Mouse (Mus musculus) MEL (cell line): ENCODE measurements around the gene Mrpl22. TPM values are rescaled to one million over a fixed set of nuclear protein-coding genes. Genes with fewer than 3 reads are reported as not detected.

Source experiments
- DNase-seq: peaks from one replicate; pipeline ENCODE4 v3.0.0; 2011; ENCODE audit warnings: low read depth, low spot score
- H3K27ac ChIP-seq: 2 replicates; pipeline ENCODE4 v1.5.1; 2012; ENCODE audit warnings: low read depth, mild to moderate bottlenecking, control low read depth, low read length, moderate library complexity; ENCODE audit not compliant: control insufficient read depth
- H3K27me3 ChIP-seq, 2 experiments: fragments of 150-350 bp in 1 of 2; sonication (generic) in 1 of 2; 2 replicates each; pipeline ENCODE4 v1.6.1; 2012; ENCODE audit warnings: low read length in 2 of 2, mild to moderate bottlenecking in 2 of 2, improper control_type of control experiment in 1 of 2, moderate library complexity in 1 of 2; ENCODE audit not compliant: insufficient read depth in 2 of 2, control insufficient read depth in 1 of 2
- H3K36me3 ChIP-seq, 2 experiments: 2 replicates each; pipeline ENCODE4 v1.6.1; 2012 to 2014; ENCODE audit warnings: low read length in 2 of 2, improper control_type of control experiment in 1 of 2, inconsistent platforms in 1 of 2, mild to moderate bottlenecking in 1 of 2; ENCODE audit not compliant: insufficient read depth in 2 of 2, control insufficient read depth in 1 of 2
- H3K4me1 ChIP-seq, 2 experiments: fragments of 150-350 bp in 1 of 2; sonication (generic) in 1 of 2; 2 replicates each; pipeline ENCODE4 v1.6.1; 2012; ENCODE audit warnings: low read length in 2 of 2, improper control_type of control experiment in 1 of 2, mild to moderate bottlenecking in 1 of 2; ENCODE audit not compliant: insufficient read depth in 2 of 2, control insufficient read depth in 1 of 2
- H3K4me3 ChIP-seq, 2 experiments: fragments of 150-350 bp in 1 of 2; sonication (generic) in 1 of 2; 2 replicates each; pipeline ENCODE4 v1.5.1; 2012; ENCODE audit warnings: low read depth in 2 of 2, low read length in 2 of 2, mild to moderate bottlenecking in 2 of 2, moderate library complexity in 2 of 2, control low read depth in 1 of 2, improper control_type of control experiment in 1 of 2; ENCODE audit not compliant: control insufficient read depth in 1 of 2, insufficient read depth in 1 of 2
- H3K79me2 ChIP-seq: 2 replicates; pipeline ENCODE4 v1.6.1; 2012; ENCODE audit warnings: mild to moderate bottlenecking, low read length, moderate library complexity; ENCODE audit not compliant: control insufficient read depth, poor library complexity, insufficient read depth
- H3K9ac ChIP-seq: 2 replicates; pipeline ENCODE4 v1.6.1; 2012; ENCODE audit warnings: low read depth, mild to moderate bottlenecking, control low read depth, low read length, moderate library complexity; ENCODE audit not compliant: control insufficient read depth, poor library complexity, severe bottlenecking
- H3K9me3 ChIP-seq: fragments of 150-350 bp; sonication (generic); replicated peaks from 2 replicates; pipeline ENCODE4 v1.6.1; 2012; ENCODE audit warnings: mild to moderate bottlenecking, low read length, improper control_type of control experiment, moderate library complexity; ENCODE audit not compliant: insufficient read depth
- BHLHE40 ChIP-seq: IDR thresholded peaks from 2 replicates; pipeline ENCODE4 v1.6.1; 2012; ENCODE audit warnings: low read depth, mild to moderate bottlenecking, inconsistent platforms, low read length, improper control_type of control experiment, borderline replicate concordance
- CHD1 ChIP-seq: IDR thresholded peaks from 2 replicates; pipeline ENCODE4 v1.6.1; 2012; ENCODE audit warnings: low read depth, mild to moderate bottlenecking, inconsistent platforms, low read length, improper control_type of control experiment
- CHD2 ChIP-seq: IDR thresholded peaks from 2 replicates; pipeline ENCODE4 v1.6.1; 2011; ENCODE audit warnings: low read length, improper control_type of control experiment
- CTCF ChIP-seq, 3 experiments: IDR thresholded peaks in 2 of 3; conservative IDR thresholded peaks in 1 of 3; 2 replicates each; pipeline ENCODE4 v1.5.1; 2011 to 2012; ENCODE audit warnings: low read length in 3 of 3, low read depth in 2 of 3, mild to moderate bottlenecking in 2 of 3, improper control_type of control experiment in 1 of 3, inconsistent platforms in 1 of 3, mixed read lengths in 1 of 3, moderate library complexity in 1 of 3; ENCODE audit not compliant: control insufficient read depth in 1 of 3, insufficient read depth in 1 of 3, poor library complexity in 1 of 3, severe bottlenecking in 1 of 3
- E2F4 ChIP-seq: IDR thresholded peaks from 2 replicates; pipeline ENCODE4 v1.6.1; 2011; ENCODE audit warnings: low read depth, low read length, improper control_type of control experiment, borderline replicate concordance
- ELF1 ChIP-seq: IDR thresholded peaks from 2 replicates; pipeline ENCODE4 v1.6.1; 2014; ENCODE audit warnings: low read depth, mild to moderate bottlenecking, inconsistent platforms, low read length, improper control_type of control experiment, moderate library complexity
- EP300 ChIP-seq, 2 experiments: IDR thresholded peaks; 2 replicates each; pipeline ENCODE4 v1.6.1; 2011; ENCODE audit warnings: improper control_type of control experiment in 2 of 2, low read length in 2 of 2, low read depth in 1 of 2, mild to moderate bottlenecking in 1 of 2
- ETS1 ChIP-seq: IDR thresholded peaks from 2 replicates; pipeline ENCODE4 v1.6.1; 2012; ENCODE audit warnings: low read depth, mild to moderate bottlenecking, inconsistent platforms, low read length, improper control_type of control experiment, moderate library complexity
- GABPA ChIP-seq: IDR thresholded peaks from 2 replicates; pipeline ENCODE4 v1.6.1; 2012; ENCODE audit warnings: low read depth, mild to moderate bottlenecking, inconsistent platforms, low read length, improper control_type of control experiment, moderate library complexity
- GATA1 ChIP-seq: IDR thresholded peaks from 2 replicates; pipeline ENCODE4 v1.6.1; 2011; ENCODE audit warnings: low read depth, low read length, improper control_type of control experiment
- HCFC1 ChIP-seq: IDR thresholded peaks from 2 replicates; pipeline ENCODE4 v1.6.1; 2012; ENCODE audit warnings: low read depth, mild to moderate bottlenecking, inconsistent platforms, low read length, improper control_type of control experiment, moderate library complexity
- JUND ChIP-seq: IDR thresholded peaks from 2 replicates; pipeline ENCODE4 v1.6.1; 2011; ENCODE audit warnings: low read depth, mild to moderate bottlenecking, improper control_type of control experiment, low read length
- KAT2A ChIP-seq: conservative IDR thresholded peaks from 2 replicates; pipeline ENCODE4 v1.6.1; 2012; ENCODE audit warnings: low read depth, low read length, improper control_type of control experiment, inconsistent platforms
- MAFK ChIP-seq: IDR thresholded peaks from 2 replicates; pipeline ENCODE4 v1.6.1; 2011; ENCODE audit warnings: low read depth, mild to moderate bottlenecking, low read length, improper control_type of control experiment, borderline replicate concordance
- MAX ChIP-seq: IDR thresholded peaks from 2 replicates; pipeline ENCODE4 v1.6.1; 2011; ENCODE audit warnings: low read length, improper control_type of control experiment
- MAZ ChIP-seq: IDR thresholded peaks from 2 replicates; pipeline ENCODE4 v1.6.1; 2012; ENCODE audit warnings: low read depth, mild to moderate bottlenecking, inconsistent platforms, low read length, improper control_type of control experiment
- MXI1 ChIP-seq: IDR thresholded peaks from 2 replicates; pipeline ENCODE4 v1.6.1; 2011; ENCODE audit warnings: mild to moderate bottlenecking, low read depth, low read length, improper control_type of control experiment
- MYB ChIP-seq: IDR thresholded peaks from 2 replicates; pipeline ENCODE4 v1.6.1; 2011; ENCODE audit warnings: mild to moderate bottlenecking, low read depth, low read length, improper control_type of control experiment
- MYC ChIP-seq: IDR thresholded peaks from 2 replicates; pipeline ENCODE4 v1.6.1; 2011; ENCODE audit warnings: low read depth, mild to moderate bottlenecking, low read length, improper control_type of control experiment, moderate library complexity
- NELFE ChIP-seq: IDR thresholded peaks from 2 replicates; pipeline ENCODE4 v1.6.1; 2011; ENCODE audit warnings: low read depth, low read length, improper control_type of control experiment
- POLR2A ChIP-seq, 2 experiments: IDR thresholded peaks; 2 replicates each; pipeline ENCODE4 v1.6.1; 2011 to 2012; ENCODE audit warnings: low read length in 2 of 2, mild to moderate bottlenecking in 2 of 2, control low read depth in 1 of 2, improper control_type of control experiment in 1 of 2, low read depth in 1 of 2, moderate library complexity in 1 of 2; ENCODE audit not compliant: control insufficient read depth in 1 of 2, insufficient read depth in 1 of 2, poor library complexity in 1 of 2
- POLR2AphosphoS2 ChIP-seq: IDR thresholded peaks from 2 replicates; pipeline ENCODE4 v1.6.1; 2011; ENCODE audit warnings: low read length, improper control_type of control experiment
- POLR2AphosphoS5 ChIP-seq: IDR thresholded peaks from 2 replicates; pipeline ENCODE4 v1.6.1; 2012; ENCODE audit warnings: low read depth, borderline replicate concordance, mild to moderate bottlenecking, inconsistent platforms, low read length, moderate library complexity, mixed read lengths
- RAD21 ChIP-seq: IDR thresholded peaks from 2 replicates; pipeline ENCODE4 v1.6.1; 2011; ENCODE audit warnings: mild to moderate bottlenecking, low read depth, low read length, improper control_type of control experiment
- RCOR1 ChIP-seq: IDR thresholded peaks from 2 replicates; pipeline ENCODE4 v1.6.1; 2012; ENCODE audit warnings: low read depth, mild to moderate bottlenecking, inconsistent platforms, low read length, improper control_type of control experiment
- SIN3A ChIP-seq: IDR thresholded peaks from 2 replicates; pipeline ENCODE4 v1.6.1; 2012; ENCODE audit warnings: low read length, improper control_type of control experiment, inconsistent platforms
- SMC3 ChIP-seq: IDR thresholded peaks from 2 replicates; pipeline ENCODE4 v1.6.1; 2011; ENCODE audit warnings: low read depth, low read length, improper control_type of control experiment
- TAL1 ChIP-seq: IDR thresholded peaks from 2 replicates; pipeline ENCODE4 v1.6.1; 2012; ENCODE audit warnings: mild to moderate bottlenecking, inconsistent platforms, low read length, moderate library complexity, mixed read lengths
- TBP ChIP-seq: IDR thresholded peaks from 2 replicates; pipeline ENCODE4 v1.8.0; 2011; ENCODE audit warnings: low read depth, low read length, improper control_type of control experiment
- TCF12 ChIP-seq: IDR thresholded peaks from 2 replicates; pipeline ENCODE4 v1.6.1; 2014; ENCODE audit warnings: low read depth, mild to moderate bottlenecking, inconsistent platforms, low read length, improper control_type of control experiment, moderate library complexity
- UBTF ChIP-seq: IDR thresholded peaks from 2 replicates; pipeline ENCODE4 v1.6.1; 2012; ENCODE audit warnings: low read depth, mild to moderate bottlenecking, inconsistent platforms, low read length, improper control_type of control experiment, moderate library complexity, borderline replicate concordance; ENCODE audit not compliant: insufficient read depth
- USF1 ChIP-seq: IDR thresholded peaks from 2 replicates; pipeline ENCODE4 v1.6.1; 2014; ENCODE audit warnings: low read depth, mild to moderate bottlenecking, inconsistent platforms, low read length, improper control_type of control experiment, moderate library complexity
- USF2 ChIP-seq, 2 experiments: IDR thresholded peaks; 2 replicates each; pipeline ENCODE4 v1.6.1; 2011 to 2012; ENCODE audit warnings: improper control_type of control experiment in 2 of 2, low read length in 2 of 2, borderline replicate concordance in 1 of 2, inconsistent platforms in 1 of 2, low read depth in 1 of 2, mild to moderate bottlenecking in 1 of 2; ENCODE audit not compliant: insufficient read depth in 1 of 2
- ZKSCAN1 ChIP-seq: IDR thresholded peaks from 2 replicates; pipeline ENCODE4 v1.6.1; 2012; ENCODE audit warnings: low read depth, mild to moderate bottlenecking, inconsistent platforms, low read length, improper control_type of control experiment, moderate library complexity
- ZMIZ1 ChIP-seq: IDR thresholded peaks from 2 replicates; pipeline ENCODE4 v1.6.1; 2012; ENCODE audit warnings: low read depth, mild to moderate bottlenecking, inconsistent platforms, low read length, improper control_type of control experiment, moderate library complexity
- ZNF384 ChIP-seq: IDR thresholded peaks from 2 replicates; pipeline ENCODE4 v1.6.1; 2012; ENCODE audit warnings: low read depth, mild to moderate bottlenecking, inconsistent platforms, low read length, improper control_type of control experiment
- polyA plus RNA-seq, 2 experiments: library from polyadenylated mRNA; stranded (reverse) in 1 of 2; unstranded in 1 of 2; fragments of >175 nt in 1 of 2; fragments of >200 nt in 1 of 2; gene quantifications; 2 replicates each; pipeline versions ENCODE4 v1.2.1 to v1.2.4; 2012; ENCODE audit warnings: low replicate concordance in 2 of 2, low read depth in 1 of 2; ENCODE audit not compliant: insufficient read length in 2 of 2, insufficient read depth in 1 of 2, missing spikeins in 1 of 2
- total RNA-seq: library from RNA; depleted of rRNA; stranded (reverse); fragments of 300-350 nt; gene quantifications from 2 replicates; pipeline ENCODE4 v1.2.3, GENCODE M21; 2012; rRNA removed

Gene Mrpl22
- total RNA-seq, result 187 TPM in 2 replicates
- 100 to 1,000 TPM in 1 of 2 experiments, not detected in 1; 144 TPM for polyA plus RNA-seq

- H3K9ac ChIP-seq, result peak within 1 kb of the TSS; percentile 81
- peaks cover 13 to 19% of the 10 kb centered on the region in 2 experiments; a peak in 3 of 4 replicates for H3K36me3 ChIP-seq
- no peaks in the 10 kb centered on the region for H3K9me3 ChIP-seq
- no peaks in the 10 kb centered on the region for H3K27me3 ChIP-seq
- H3K27ac ChIP-seq, result peak within 1 kb of the TSS; percentile 72
- peaks cover 4 to 8% of the 10 kb centered on the region in 2 experiments for H3K4me1 ChIP-seq
- H3K4me3 ChIP-seq, result peak within 1 kb of the TSS; percentile 83 to 95
- DNase-seq, result peak; percentile 99
- H3K79me2 ChIP-seq, result peaks cover 21% of the 10 kb centered on the region
- TF ChIP-seq POLR2A (IDR thresholded peaks at IDR 0.05; ENCODE audit: control insufficient read depth in 1 of 2, insufficient read depth in 1 of 2, low read depth in 1 of 2, low read length in 2 of 2, poor library complexity in 1 of 2), result peak; percentile 67 to 99
- TF ChIP-seq USF1, result 0 out of 2 replicates have a peak, but pooled peaks have one; percentile 12
- TF ChIP-seq TCF12, result peak; percentile 81
- TF ChIP-seq MAFK, result no peak
- TF ChIP-seq USF2 (IDR thresholded peaks at IDR 0.05; ENCODE audit: borderline replicate concordance in 1 of 2, insufficient read depth in 1 of 2, low read depth in 1 of 2, low read length in 2 of 2), result no peak
- TF ChIP-seq ELF1, result peak; percentile 99
- TF ChIP-seq ZKSCAN1, result no peak
- TF ChIP-seq MYB, result no peak
- TF ChIP-seq SIN3A, result peak; percentile 99
- TF ChIP-seq BHLHE40, result no peak
- peak; percentile 91 for TF ChIP-seq TBP
- no peak for TF ChIP-seq GATA1
- TF ChIP-seq GABPA, result no peak
- no peak; the same call in 1 of the 2 replicates for TF ChIP-seq RCOR1
- TF ChIP-seq JUND, result no peak
- peak; percentile 93 for TF ChIP-seq MYC
- TF ChIP-seq CHD2, result peak; percentile 88
- TF ChIP-seq MAX, result peak; percentile 77
- peak; percentile 94 for TF ChIP-seq HCFC1
- no peak for TF ChIP-seq UBTF
- peak; percentile 57; the same call in 1 of the 2 replicates for TF ChIP-seq ETS1
- no peak for TF ChIP-seq SMC3
- TF ChIP-seq KAT2A, result peak; percentile 75
- TF ChIP-seq E2F4, result no peak
- TF ChIP-seq TAL1, result no peak
- no peak; the same call in 1 of the 2 replicates for TF ChIP-seq ZNF384
- TF ChIP-seq ZMIZ1, result peak; percentile 76
- no peak for TF ChIP-seq RAD21
- peak; percentile 93 for TF ChIP-seq NELFE
- peak; percentile 96 for TF ChIP-seq MXI1
- TF ChIP-seq CHD1, result no peak
- TF ChIP-seq POLR2AphosphoS5, result no peak
- peak in 1 of 2 experiments; percentile 8; a peak in 1 of 4 replicates for TF ChIP-seq EP300 (IDR thresholded peaks at IDR 0.05; ENCODE audit: low read depth in 1 of 2, low read length in 2 of 2)
- TF ChIP-seq POLR2AphosphoS2, result peak; percentile 87
- TF ChIP-seq CTCF (IDR thresholded peaks at IDR 0.05 in 2 of 3, conservative IDR thresholded peaks at IDR 0.05 in 1 of 3; ENCODE audit: control insufficient read depth in 1 of 3, insufficient read depth in 1 of 3, low read depth in 2 of 3, low read length in 3 of 3, poor library complexity in 1 of 3, severe bottlenecking in 1 of 3), result no peak
- no peak for TF ChIP-seq MAZ
Measured at GRCm38 (mm10) chr11:58171459-58172091, at the start of gene Mrpl22. TSS of gene Mrpl22 (plus strand) at chr11:58171661.
